Mouse (Mus musculus) erythroblast, adult 5-6 weeks (primary cell): ENCODE data around the gene Cyp2c23. TPM values are rescaled to one million over a fixed set of nuclear protein-coding genes. Genes with fewer than 3 reads are reported as not detected.

Experiments used
- ATAC-seq: replicated peaks from 2 replicates; pipeline ENCODE4 v1.8.0; 2016; ENCODE audit warnings: moderate number of reproducible peaks, mild to moderate bottlenecking, moderate TSS enrichment, inconsistent platforms; ENCODE audit not compliant: poor library complexity, low FRiP score, severe bottlenecking
- total RNA-seq, 2 experiments: library from RNA; stranded (forward) in 1 of 2; stranded (reverse) in 1 of 2; fragments of 150-400 nt in 1 of 2; fragments of 200-764, 138-1000 nt in 1 of 2; gene quantifications; 2 replicates each; pipeline versions ENCODE4 v1.2.3 to v1.2.4; 2015 to 2017; ENCODE audit warnings: low replicate concordance in 2 of 2

The Cyp2c23 gene
- total RNA-seq, 2 experiments from 2014 or later = not detected

GRCm38 (mm10) chr19:43976661-43977060 is 52.3 kb downstream of the Cyp2c23 start:
- ATAC-seq = no peak

- no peak for ATAC-seq
Measured at GRCm38 (mm10) chr19:43974221-43974620, 54.8 kb downstream of the Cyp2c23 start.

GRCm38 (mm10) chr19:43973711-43974110 is 55.3 kb downstream of the Cyp2c23 start:
- no peak for ATAC-seq

- no peak for ATAC-seq
Measured at GRCm38 (mm10) chr19:43972129-43972528, 56.9 kb downstream of the Cyp2c23 start.

- no peak for ATAC-seq
Measured at GRCm38 (mm10) chr19:43968436-43969026, 60.5 kb downstream of the Cyp2c23 start.

- ATAC-seq = no peak
Measured at GRCm38 (mm10) chr19:43966481-43966880, 62.5 kb downstream of the Cyp2c23 start.

GRCm38 (mm10) chr19:43965496-43966085 is 63.4 kb downstream of the Cyp2c23 start:
- no peak for ATAC-seq

GRCm38 (mm10) chr19:43962795-43963194 is 66.2 kb downstream of the Cyp2c23 start:
- no peak for ATAC-seq

GRCm38 (mm10) chr19:43961185-43961584 is 67.8 kb downstream of the Cyp2c23 start:
- ATAC-seq = 0 out of 2 replicates have a peak, but pooled peaks have one; percentile 54

- ATAC-seq = no peak
Measured at GRCm38 (mm10) chr19:43960014-43960413, 69.0 kb downstream of the Cyp2c23 start.

GRCm38 (mm10) chr19:43959162-43959561 is 69.8 kb downstream of the Cyp2c23 start:
- ATAC-seq = peak; percentile 85

GRCm38 (mm10) chr19:43957881-43958280 is 71.1 kb downstream of the Cyp2c23 start:
- no peak for ATAC-seq

- no peak for ATAC-seq
Measured at GRCm38 (mm10) chr19:43957402-43957801, 71.6 kb downstream of the Cyp2c23 start.

GRCm38 (mm10) chr19:43955266-43955665 is 73.7 kb downstream of the Cyp2c23 start:
- no peak for ATAC-seq

Other genes with a start within 250 kb of the Cyp2c23 start
- gene Abcc2, start 247.0 kb downstream of the Cyp2c23 start, total RNA-seq (2015; ENCODE audit: low replicate concordance) = 0.38 TPM in 1 of 2 replicates, not detected in the other
- 1.4 and 3.8 TPM in 2 replicates for gene Abcc2, start 247.0 kb downstream of the Cyp2c23 start, total RNA-seq (2017; ENCODE audit: low replicate concordance)
- 1.3 and 3.7 TPM in 2 replicates for gene Dnmbp, start 89.0 kb downstream of the Cyp2c23 start, total RNA-seq (2015; ENCODE audit: low replicate concordance)
- gene Dnmbp, start 89.0 kb downstream of the Cyp2c23 start, total RNA-seq (2017; ENCODE audit: low replicate concordance) = 1.4 and 2.0 TPM in 2 replicates
- not detected in 2 replicates for gene Cpn1, start 42.7 kb downstream of the Cyp2c23 start, total RNA-seq (2015; ENCODE audit: low replicate concordance)
- not detected in 2 replicates for gene Cpn1, start 42.7 kb downstream of the Cyp2c23 start, total RNA-seq (2017; ENCODE audit: low replicate concordance)
- gene Erlin1, start 40.6 kb upstream of the Cyp2c23 start, total RNA-seq (2015; ENCODE audit: low replicate concordance) = 10.0 and 16.1 TPM in 2 replicates
- gene Erlin1, start 40.6 kb upstream of the Cyp2c23 start, total RNA-seq (2017; ENCODE audit: low replicate concordance) = 7.5 and 8.9 TPM in 2 replicates
- gene Chuk, start 78.3 kb upstream of the Cyp2c23 start, total RNA-seq (2015; ENCODE audit: low replicate concordance) = 17.8 and 19.0 TPM in 2 replicates
- 46.2 and 57.2 TPM in 2 replicates for gene Chuk, start 78.3 kb upstream of the Cyp2c23 start, total RNA-seq (2017; ENCODE audit: low replicate concordance)
- gene Cwf19l1, start 106.7 kb upstream of the Cyp2c23 start, total RNA-seq (2015; ENCODE audit: low replicate concordance) = 16.7 and 22.1 TPM in 2 replicates
- gene Cwf19l1, start 106.7 kb upstream of the Cyp2c23 start, total RNA-seq (2017; ENCODE audit: low replicate concordance) = 4.3 and 8.2 TPM in 2 replicates
- 20.1 and 37.1 TPM in 2 replicates for gene Bloc1s2, start 117.2 kb upstream of the Cyp2c23 start, total RNA-seq (2015; ENCODE audit: low replicate concordance)
- 13.1 and 13.9 TPM in 2 replicates for gene Bloc1s2, start 117.2 kb upstream of the Cyp2c23 start, total RNA-seq (2017; ENCODE audit: low replicate concordance)
- gene Pkd2l1, start 163.2 kb upstream of the Cyp2c23 start, total RNA-seq (2015; ENCODE audit: low replicate concordance) = not detected in 2 replicates
- gene Pkd2l1, start 163.2 kb upstream of the Cyp2c23 start, total RNA-seq (2017; ENCODE audit: low replicate concordance) = not detected in 2 replicates
- gene Scd3, start 174.1 kb upstream of the Cyp2c23 start, total RNA-seq (2015; ENCODE audit: low replicate concordance) = not detected in 2 replicates
- not detected in 2 replicates for gene Scd3, start 174.1 kb upstream of the Cyp2c23 start, total RNA-seq (2017; ENCODE audit: low replicate concordance)